Mouse (Mus musculus) ES-Bruce4 (cell line): Measurements from ENCODE around the gene Fgfr1op. TPM values are rescaled to one million over a fixed set of nuclear protein-coding genes. Genes with fewer than 3 reads are reported as not detected.
"Not testable (repeated sequence)": the region's sequence is repeated elsewhere in the genome, so short reads cannot be mapped to it uniquely, and the experiment has no call there.

Source experiments
- H3K27ac ChIP-seq: 2 replicates; pipeline ENCODE4 v1.5.1; 2012; ENCODE audit warnings: low read length, inconsistent platforms; ENCODE audit not compliant: insufficient read depth
- H3K27me3 ChIP-seq: 2 replicates; pipeline ENCODE4 v1.6.1; 2012; ENCODE audit warnings: mild to moderate bottlenecking, low read length, inconsistent platforms; ENCODE audit not compliant: control insufficient read depth, poor library complexity, insufficient read depth, severe bottlenecking
- H3K36me3 ChIP-seq: 2 replicates; pipeline ENCODE4 v1.6.1; 2012; ENCODE audit warnings: inconsistent platforms, mild to moderate bottlenecking, low read length, moderate library complexity; ENCODE audit not compliant: control insufficient read depth, poor library complexity, insufficient read depth, severe bottlenecking
- H3K4me1 ChIP-seq: one replicate; pipeline ENCODE4 v1.8.1; 2011; ENCODE audit warnings: low read length; ENCODE audit not compliant: control insufficient read depth, insufficient read depth
- H3K4me3 ChIP-seq: 2 replicates; pipeline ENCODE4 v1.5.1; 2011; ENCODE audit warnings: low read depth, mild to moderate bottlenecking, low read length
- H3K9ac ChIP-seq: 2 replicates; pipeline ENCODE4 v1.6.1; 2012; ENCODE audit warnings: low read depth, mild to moderate bottlenecking, inconsistent platforms; ENCODE audit not compliant: poor library complexity, severe bottlenecking
- H3K9me3 ChIP-seq: replicated peaks from 2 replicates; pipeline ENCODE4 v1.6.1; 2012; ENCODE audit warnings: mild to moderate bottlenecking, low read length, inconsistent platforms; ENCODE audit not compliant: control insufficient read depth, poor library complexity, insufficient read depth, severe bottlenecking
- CTCF ChIP-seq: IDR thresholded peaks from one replicate; pipeline ENCODE4 v1.8.1; 2011; ENCODE audit warnings: low read depth, low read length
- EP300 ChIP-seq: IDR thresholded peaks from 2 replicates; pipeline ENCODE4 v1.6.1; 2011; ENCODE audit warnings: low read depth, low read length; ENCODE audit not compliant: insufficient read depth
- POLR2A ChIP-seq: IDR thresholded peaks from one replicate; pipeline ENCODE4 v1.8.1; 2011; ENCODE audit warnings: low read length; ENCODE audit not compliant: insufficient read depth
- polyA plus RNA-seq: library from polyadenylated mRNA; stranded (reverse); fragments of >200 nt; gene quantifications from 2 replicates; pipeline ENCODE4 v1.2.4, GENCODE M21; 2011; ENCODE audit warnings: low read depth; ENCODE audit not compliant: missing spikeins, insufficient read depth, insufficient read length

Fgfr1op gene
- polyA plus RNA-seq, 1 experiment = 78.5 TPM

- H3K4me1 ChIP-seq = no peaks in the 10 kb centered on the region
- H3K27me3 ChIP-seq = no peaks in the 10 kb centered on the region
- no peak for TF ChIP-seq EP300
- TF ChIP-seq POLR2A = no peak
- TF ChIP-seq CTCF = no peak
- H3K36me3 ChIP-seq = no peaks in the 10 kb centered on the region
- no peak overlapping the region for H3K9ac ChIP-seq
- no peak overlapping the region for H3K4me3 ChIP-seq
- no peaks in the 10 kb centered on the region for H3K9me3 ChIP-seq
- H3K27ac ChIP-seq = no peak overlapping the region
Observed at GRCm38 (mm10) chr17:8203487-8203886, 38.2 kb downstream of the Fgfr1op start.

- not testable (repeated sequence) for H3K9me3 ChIP-seq, H3K4me1 ChIP-seq, H3K4me3 ChIP-seq, H3K9ac ChIP-seq, H3K27ac ChIP-seq, H3K27me3 ChIP-seq, H3K36me3 ChIP-seq
Observed at GRCm38 (mm10) chr17:8205221-8205631, 39.9 kb downstream of the Fgfr1op start.

- Histone ChIP-seq H3K9me3 (no peaks in the 10 kb centered on the region), H3K4me1 (no peaks in the 10 kb centered on the region), H3K4me3 (no peak overlapping the region), H3K27me3 (no peaks in the 10 kb centered on the region), H3K9ac (no peak overlapping the region), H3K36me3 (no peaks in the 10 kb centered on the region), H3K27ac (no peak overlapping the region)
- no peak for TF ChIP-seq EP300
- no peak for TF ChIP-seq POLR2A
- TF ChIP-seq CTCF = no peak
Observed at GRCm38 (mm10) chr17:8206691-8207090, 41.4 kb downstream of the Fgfr1op start.

- TF ChIP-seq POLR2A = no peak
- no peak for TF ChIP-seq CTCF
- TF ChIP-seq EP300 = no peak
- Histone ChIP-seq H3K9ac (no peak overlapping the region), H3K36me3 (no peaks in the 10 kb centered on the region), H3K4me1 (no peaks in the 10 kb centered on the region), H3K4me3 (no peak overlapping the region), H3K27me3 (no peaks in the 10 kb centered on the region), H3K27ac (no peak overlapping the region), H3K9me3 (no peaks in the 10 kb centered on the region)
Observed at GRCm38 (mm10) chr17:8209696-8210095, 44.4 kb downstream of the Fgfr1op start.

- TF ChIP-seq POLR2A (no peak), EP300 (no peak), CTCF (no peak)
- no peak overlapping the region for H3K9ac ChIP-seq
- H3K36me3 ChIP-seq = no peaks in the 10 kb centered on the region
- H3K4me3 ChIP-seq = no peak overlapping the region
- 0 out of 2 replicates have a peak, but pooled peaks cover 2% of the 10 kb centered on the region for H3K9me3 ChIP-seq
- H3K27me3 ChIP-seq = no peaks in the 10 kb centered on the region
- no peaks in the 10 kb centered on the region for H3K4me1 ChIP-seq
- H3K27ac ChIP-seq = no peak overlapping the region
Observed at GRCm38 (mm10) chr17:8210170-8210569, 44.9 kb downstream of the Fgfr1op start.

- H3K4me3 ChIP-seq = no peak overlapping the region
- TF ChIP-seq EP300 (no peak), POLR2A (no peak)
Observed at GRCm38 (mm10) chr17:8210675-8211074, 45.4 kb downstream of the Fgfr1op start.

GRCm38 (mm10) chr17:8211399-8211798 is 46.1 kb downstream of the Fgfr1op start:
- Histone ChIP-seq H3K36me3 (no peaks in the 10 kb centered on the region), H3K9me3 (0 out of 2 replicates have a peak, but pooled peaks cover 6% of the 10 kb centered on the region), H3K27ac (no peak overlapping the region), H3K4me1 (no peaks in the 10 kb centered on the region), H3K4me3 (no peak overlapping the region), H3K27me3 (no peaks in the 10 kb centered on the region), H3K9ac (no peak overlapping the region)
- TF ChIP-seq EP300 = no peak
- TF ChIP-seq POLR2A = no peak
- no peak for TF ChIP-seq CTCF

More at GRCm38 (mm10) chr17:8210675-8211074, 45.4 kb downstream of the Fgfr1op start:
- no peaks in the 10 kb centered on the region for H3K36me3 ChIP-seq
- no peaks in the 10 kb centered on the region for H3K4me1 ChIP-seq
- H3K9me3 ChIP-seq = 0 out of 2 replicates have a peak, but pooled peaks cover 6% of the 10 kb centered on the region
- H3K27me3 ChIP-seq = no peaks in the 10 kb centered on the region
- H3K9ac ChIP-seq = no peak overlapping the region
- no peak overlapping the region for H3K27ac ChIP-seq
